In genomic region chr5:143261636-143262035, GRCm38 (mm10) we compare ENCODE assay signal across 25 mouse cellular contexts. TPM values are rescaled to one million over a fixed set of nuclear protein-coding genes. Genes with fewer than 3 reads are reported as not detected.
A peak's percentile ranks its signal among the peaks of the same experiment; 100 is the strongest.
DNase-seq lines count a peak whose midpoint lies in the region; TF ChIP-seq lines count a peak whose summit lies in the region.
"Had no signal": no experiment of that assay in that cellular context is flagged by ENCODE, and none has a peak within 500 bp of the region (broad histone marks: within the 10 kb centered on the region; RNA-seq: fewer than 3 reads in every experiment).

No protein-coding gene starts in this region.

- no peak for TF ChIP-seq POLR2A in cortical plate, adult 2 months (IDR thresholded peaks at IDR 0.05; ENCODE audit: extremely low read depth, insufficient read depth, low read length)

- peak; percentile 47 for DNase-seq in left cerebral cortex, adult 11 months (ENCODE audit: low spot score)
- DNase-seq in left cerebral cortex, postnatal 4 days: no peak
- DNase-seq in left cerebral cortex, adult 9 months (ENCODE audit: low spot score in 2 of 2): peak; percentile 45 to 62
- DNase-seq in telencephalon, adult 2 months (ENCODE audit: low read depth, low spot score): peak; percentile 80
- no peak for DNase-seq in heart, adult 9 months (ENCODE audit: low spot score in 2 of 2)
- DNase-seq in adipocyte (ENCODE audit: low spot score): no peak
- DNase-seq: adrenal gland, adult 8-10 months; cerebellum, adult 11-12 months; cerebellum, adult 9-10 months; cerebellum, postnatal 25 days; gastrocnemius, adult 2 months; gastrocnemius, postnatal 25 days; heart, postnatal 36 days had no signal

- peaks cover 6% of the 10 kb centered on the region for H3K4me1 ChIP-seq in cortical plate, adult 2 months (ENCODE audit: control insufficient read depth, insufficient read depth, low read length)
- H3K4me1 ChIP-seq: embryonic facial prominence, embryonic 13.5 days had no signal

- intact Hi-C loops in left cerebral cortex, postnatal 4 days (cut with DNase I): no loop called here

- no peak overlapping the region for H3K4me3 ChIP-seq in cortical plate, adult 2 months (ENCODE audit: insufficient read depth, low read length)
- H3K4me3 ChIP-seq: embryonic facial prominence, embryonic 13.5 days; forebrain, embryonic 12.5 days; gastrocnemius, adult 2 months; heart, embryonic 13.5 days; hindbrain, embryonic 15.5 days had no signal

- peak overlapping the region; percentile 10; the same call in 1 of the 2 replicates for H3K27ac ChIP-seq in cortical plate, adult 2 months (ENCODE audit: insufficient read depth, low read length)
- H3K27ac ChIP-seq: embryonic facial prominence, embryonic 13.5 days; forebrain, embryonic 12.5 days; gastrocnemius, adult 2 months; heart, embryonic 13.5 days; hindbrain, embryonic 15.5 days had no signal

- TF ChIP-seq CTCF in cortical plate, adult 2 months (IDR thresholded peaks at IDR 0.05; ENCODE audit: extremely low read depth, insufficient read depth, low read length): no peak

RNA-seq across cellular contexts. Expression of gene Zfp316, which starts 8.2 kb away (rescaled TPM):
- 10 to 100 TPM; 29.5 to 30.2 TPM for total RNA-seq in left cerebral cortex, postnatal 4 days (2021)
- 13.9 and 15.8 TPM in 2 replicates for polyA plus RNA-seq in cortical plate, adult 2 months (2012; rRNA removed)

RNA-seq across cellular contexts. Expression of gene Zfp12, which starts 26.7 kb away (rescaled TPM):
- total RNA-seq in left cerebral cortex, postnatal 4 days (2021): 10 to 100 TPM; 24.9 to 29.5 TPM
- polyA plus RNA-seq in cortical plate, adult 2 months (2012; rRNA removed): 21.9 and 22.7 TPM in 2 replicates

RNA-seq across cellular contexts. Expression of gene Zfp853, which starts 31.8 kb away (rescaled TPM):
- 10 to 100 TPM in 1 of 2 experiments, 1 to 10 TPM in 1; 8.5 to 10.1 TPM for total RNA-seq in left cerebral cortex, postnatal 4 days (2021)
- polyA plus RNA-seq in cortical plate, adult 2 months (2012; rRNA removed): 10.4 and 11.8 TPM in 2 replicates
- total RNA-seq: granulocyte monocyte progenitor cell, adult 5-6 weeks had no signal
- polyA plus RNA-seq: hindbrain, embryonic 11.5 days had no signal

RNA-seq across cellular contexts. Expression of gene Spdye4a, which starts 34.9 kb away (rescaled TPM):
- total RNA-seq in left cerebral cortex, postnatal 4 days (2021): not detected
- polyA plus RNA-seq in cortical plate, adult 2 months (2012; rRNA removed): 0.11 TPM in 1 of 2 replicates, not detected in the other
- total RNA-seq: adrenal gland, adult 8-10 months; adrenal gland, postnatal 4 days; ES-E14; gastrocnemius, adult 2 months; gastrocnemius, postnatal 25 days; granulocyte monocyte progenitor cell, adult 5-6 weeks; heart, adult 8-10 months; heart, postnatal 36 days had no signal
- polyA plus RNA-seq: embryonic facial prominence, embryonic 13.5 days; forebrain, embryonic 12.5 days; forebrain, embryonic 16.5 days; heart, embryonic 13.5 days; heart, postnatal 0 days; hindbrain, embryonic 11.5 days; hindbrain, embryonic 15.5 days had no signal

RNA-seq across cellular contexts. Expression of gene E130309D02Rik, which starts 53.5 kb away (rescaled TPM):
- 10 to 100 TPM; 26.0 to 29.9 TPM for total RNA-seq in left cerebral cortex, postnatal 4 days (2021)
- polyA plus RNA-seq in cortical plate, adult 2 months (2012; rRNA removed): 16.3 and 16.9 TPM in 2 replicates

Comparison
In these comparisons a context has a peak if more than half of its experiments do, and no peak if none do; other contexts are left out.
1. DNase-seq: peak in left cerebral cortex, adult 11 months (single experiment), left cerebral cortex, adult 9 months (2 of 2) and telencephalon, adult 2 months (single experiment); none in left cerebral cortex, postnatal 4 days (single experiment), heart, adult 9 months (0 of 2) and adipocyte (single experiment).